Mouse (Mus musculus): ENCODE results near the gene Rmi1. TPM values are rescaled to one million over a fixed set of nuclear protein-coding genes. Genes with fewer than 3 reads are reported as not detected.
A peak's percentile ranks its signal among the peaks of the same experiment; 100 is the strongest.

Gene Rmi1
- polyA plus RNA-seq, 1 experiment, result 5.2 TPM

- H3K4me2 ChIP-seq (ENCODE audit: low read depth), result no peak overlapping the region
- peaks cover 9% of the 10 kb centered on the region for H3K79me2 ChIP-seq (ENCODE audit: control insufficient read depth, insufficient read depth)
- no peaks in the 10 kb centered on the region for H3K27me3 ChIP-seq (ENCODE audit: control insufficient read depth, insufficient read depth, insufficient read length)
- H3K36me3 ChIP-seq (ENCODE audit: control insufficient read depth, insufficient read depth), result peaks cover 15% of the 10 kb centered on the region
- no peak overlapping the region for H3ac ChIP-seq (ENCODE audit: control insufficient read depth, insufficient read length)
- H3K4me3 ChIP-seq, result no peak overlapping the region
- TF ChIP-seq SRF (IDR thresholded peaks at IDR 0.05; ENCODE audit: control insufficient read depth, insufficient read length, low read depth) (no peak), USF1 (IDR thresholded peaks at IDR 0.05; ENCODE audit: low read depth) (no peak), E2F4 (IDR thresholded peaks at IDR 0.05; ENCODE audit: insufficient read depth) (no peak), MYOG (IDR thresholded peaks at IDR 0.05; ENCODE audit: control insufficient read depth in 1 of 3, insufficient read depth in 1 of 3, insufficient read length in 2 of 3, low read depth in 2 of 3) (no peak), POLR2AphosphoS2 (IDR thresholded peaks at IDR 0.05; ENCODE audit: insufficient read length, low read depth) (no peak), POLR2A (IDR thresholded peaks at IDR 0.05; ENCODE audit: insufficient read length, low read depth) (no peak), MAX (IDR thresholded peaks at IDR 0.05; ENCODE audit: low read depth) (no peak), MYOD1 (IDR thresholded peaks at IDR 0.05; ENCODE audit: control insufficient read depth in 1 of 3, insufficient read length in 2 of 3, low read depth in 2 of 3) (no peak), TCF12 (IDR thresholded peaks at IDR 0.05; ENCODE audit: insufficient read depth, poor library complexity, severe bottlenecking) (no peak), TCF3 (IDR thresholded peaks at IDR 0.05; ENCODE audit: insufficient read length, low read depth) (no peak), REST (IDR thresholded peaks at IDR 0.05; ENCODE audit: insufficient read depth, insufficient read length) (no peak), CEBPB (IDR thresholded peaks at IDR 0.05; ENCODE audit: insufficient read depth, poor library complexity, severe bottlenecking) (no peak)
Observed at GRCm38 (mm10) chr13:58411073-58411472, 9.0 kb downstream of the Rmi1 start.

DNA sequence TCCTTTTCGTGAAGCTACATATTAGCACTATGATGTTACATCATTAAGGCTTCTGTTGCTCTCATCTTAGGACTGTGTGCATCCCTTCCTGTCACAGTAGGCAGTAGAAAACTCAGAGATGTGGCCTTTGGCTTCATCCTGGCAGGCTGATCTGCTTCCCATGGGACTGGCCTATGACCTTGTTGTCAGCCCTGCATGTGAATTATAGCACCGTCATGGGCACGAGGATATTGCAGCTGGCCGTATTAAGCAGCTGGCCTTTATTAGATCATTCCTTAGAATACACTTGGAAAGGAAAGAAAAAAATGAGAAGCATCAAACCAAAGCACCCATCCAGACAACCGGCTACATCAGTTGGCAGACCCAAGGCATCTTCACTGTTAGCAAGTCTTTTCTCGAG, 13.3 kb downstream of the Rmi1 start:
- peak overlapping the region; percentile 51 for H3K4me2 ChIP-seq (ENCODE audit: low read depth)
- H3K27me3 ChIP-seq (ENCODE audit: control insufficient read depth, insufficient read depth, insufficient read length), result no peaks in the 10 kb centered on the region
- no peak overlapping the region for H3ac ChIP-seq (ENCODE audit: control insufficient read depth, insufficient read length)
- H3K79me2 ChIP-seq (ENCODE audit: control insufficient read depth, insufficient read depth), result no peaks in the 10 kb centered on the region
- TF ChIP-seq CEBPB (IDR thresholded peaks at IDR 0.05; ENCODE audit: insufficient read depth, poor library complexity, severe bottlenecking) (no peak), TCF3 (IDR thresholded peaks at IDR 0.05; ENCODE audit: insufficient read length, low read depth) (peak; percentile 74), MAX (IDR thresholded peaks at IDR 0.05; ENCODE audit: low read depth) (no peak), USF1 (IDR thresholded peaks at IDR 0.05; ENCODE audit: low read depth) (no peak), E2F4 (IDR thresholded peaks at IDR 0.05; ENCODE audit: insufficient read depth) (no peak), SRF (IDR thresholded peaks at IDR 0.05; ENCODE audit: control insufficient read depth, insufficient read length, low read depth) (no peak), MYOD1 (IDR thresholded peaks at IDR 0.05; ENCODE audit: control insufficient read depth in 1 of 3, insufficient read length in 2 of 3, low read depth in 2 of 3) (peak; percentile 45 to 83 (median 66)), TCF12 (IDR thresholded peaks at IDR 0.05; ENCODE audit: insufficient read depth, poor library complexity, severe bottlenecking) (peak; percentile 76), POLR2A (IDR thresholded peaks at IDR 0.05; ENCODE audit: insufficient read length, low read depth) (no peak), POLR2AphosphoS2 (IDR thresholded peaks at IDR 0.05; ENCODE audit: insufficient read length, low read depth) (no peak), REST (IDR thresholded peaks at IDR 0.05; ENCODE audit: insufficient read depth, insufficient read length) (no peak), MYOG (IDR thresholded peaks at IDR 0.05; ENCODE audit: control insufficient read depth in 1 of 3, insufficient read depth in 1 of 3, insufficient read length in 2 of 3, low read depth in 2 of 3) (peak in 2 of 3 experiments; percentile 51 to 73)
- no peak overlapping the region for H3K4me3 ChIP-seq
- peaks cover 9% of the 10 kb centered on the region for H3K36me3 ChIP-seq (ENCODE audit: control insufficient read depth, insufficient read depth)

GRCm38 (mm10) chr13:58415838-58416237, 13.8 kb downstream of the Rmi1 start:
- Histone ChIP-seq H3K4me3 (no peak overlapping the region), H3K79me2 (ENCODE audit: control insufficient read depth, insufficient read depth) (no peaks in the 10 kb centered on the region), H3K36me3 (ENCODE audit: control insufficient read depth, insufficient read depth) (peaks cover 5% of the 10 kb centered on the region), H3ac (ENCODE audit: control insufficient read depth, insufficient read length) (no peak overlapping the region), H3K4me2 (ENCODE audit: low read depth) (peak overlapping the region; percentile 51), H3K27me3 (ENCODE audit: control insufficient read depth, insufficient read depth, insufficient read length) (no peaks in the 10 kb centered on the region)
- TF ChIP-seq TCF12 (IDR thresholded peaks at IDR 0.05; ENCODE audit: insufficient read depth, poor library complexity, severe bottlenecking) (peak; percentile 51), CEBPB (IDR thresholded peaks at IDR 0.05; ENCODE audit: insufficient read depth, poor library complexity, severe bottlenecking) (no peak), MYOD1 (IDR thresholded peaks at IDR 0.05; ENCODE audit: control insufficient read depth in 1 of 3, insufficient read length in 2 of 3, low read depth in 2 of 3) (peak in 2 of 3 experiments; percentile 58 to 77), POLR2AphosphoS2 (IDR thresholded peaks at IDR 0.05; ENCODE audit: insufficient read length, low read depth) (no peak), MYOG (IDR thresholded peaks at IDR 0.05; ENCODE audit: control insufficient read depth in 1 of 3, insufficient read depth in 1 of 3, insufficient read length in 2 of 3, low read depth in 2 of 3) (peak in 2 of 3 experiments; percentile 34 to 65)

- H3ac ChIP-seq (ENCODE audit: control insufficient read depth, insufficient read length), result no peak overlapping the region
- H3K27me3 ChIP-seq (ENCODE audit: control insufficient read depth, insufficient read depth, insufficient read length), result no peaks in the 10 kb centered on the region
- no peaks in the 10 kb centered on the region for H3K79me2 ChIP-seq (ENCODE audit: control insufficient read depth, insufficient read depth)
- H3K4me2 ChIP-seq (ENCODE audit: low read depth), result no peak overlapping the region
- H3K36me3 ChIP-seq (ENCODE audit: control insufficient read depth, insufficient read depth), result no peaks in the 10 kb centered on the region
- H3K4me3 ChIP-seq, result no peak overlapping the region
- TF ChIP-seq POLR2A (IDR thresholded peaks at IDR 0.05; ENCODE audit: insufficient read length, low read depth) (no peak), CEBPB (IDR thresholded peaks at IDR 0.05; ENCODE audit: insufficient read depth, poor library complexity, severe bottlenecking) (no peak), MYOD1 (IDR thresholded peaks at IDR 0.05; ENCODE audit: control insufficient read depth in 1 of 3, insufficient read length in 2 of 3, low read depth in 2 of 3) (no peak), E2F4 (IDR thresholded peaks at IDR 0.05; ENCODE audit: insufficient read depth) (no peak), MAX (IDR thresholded peaks at IDR 0.05; ENCODE audit: low read depth) (no peak), MYOG (IDR thresholded peaks at IDR 0.05; ENCODE audit: control insufficient read depth in 1 of 3, insufficient read depth in 1 of 3, insufficient read length in 2 of 3, low read depth in 2 of 3) (no peak), USF1 (IDR thresholded peaks at IDR 0.05; ENCODE audit: low read depth) (no peak), TCF12 (IDR thresholded peaks at IDR 0.05; ENCODE audit: insufficient read depth, poor library complexity, severe bottlenecking) (no peak), POLR2AphosphoS2 (IDR thresholded peaks at IDR 0.05; ENCODE audit: insufficient read length, low read depth) (no peak), SRF (IDR thresholded peaks at IDR 0.05; ENCODE audit: control insufficient read depth, insufficient read length, low read depth) (no peak)
Observed at GRCm38 (mm10) chr13:58418656-58419055, 16.6 kb downstream of the Rmi1 start.

Data from myocyte (in vitro differentiated cells).